Mouse (Mus musculus) urinary bladder, postnatal 14 days (tissue): ENCODE results near the gene Sox13.

ENCODE experiments used
- DNase-seq: peaks from one replicate; pipeline ENCODE4 v3.0.0; 2021; ENCODE audit warnings: low spot score

Gene Sox13

DNA sequence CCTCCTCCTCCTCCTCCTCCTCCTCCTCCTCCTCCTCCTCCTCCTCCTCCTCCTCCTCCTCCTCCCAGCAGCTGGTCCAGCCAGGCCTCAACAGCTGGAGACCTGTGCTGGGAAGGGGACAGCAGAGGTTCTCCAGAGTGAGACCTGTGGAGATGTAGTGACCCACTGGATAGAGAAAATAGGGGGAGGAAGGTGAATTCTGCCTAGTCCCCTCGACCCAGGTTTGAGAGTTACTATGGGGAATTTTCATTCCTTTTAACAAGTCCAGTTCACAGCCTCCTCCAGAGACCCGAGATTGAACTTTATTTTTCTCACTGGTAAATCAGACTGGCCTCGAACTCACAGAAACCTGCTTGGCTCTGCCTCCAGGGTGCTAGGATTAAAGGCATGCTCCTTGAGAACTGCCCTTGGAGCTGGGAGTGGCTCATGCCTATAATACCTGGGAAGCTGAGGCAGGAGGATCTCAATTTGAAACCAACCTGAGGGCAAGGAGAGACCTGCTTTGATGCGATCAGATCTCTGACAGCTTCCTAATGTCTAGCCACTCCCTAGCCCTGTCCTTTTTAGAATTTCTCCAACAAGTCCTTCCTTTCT is 467 bp upstream of the Sox13 start:
- no peak for DNase-seq

- DNase-seq: no peak
These were observed 1.0 kb downstream of the Sox13 start for GRCm38 (mm10) chr1:133423166-133423542.

DNA sequence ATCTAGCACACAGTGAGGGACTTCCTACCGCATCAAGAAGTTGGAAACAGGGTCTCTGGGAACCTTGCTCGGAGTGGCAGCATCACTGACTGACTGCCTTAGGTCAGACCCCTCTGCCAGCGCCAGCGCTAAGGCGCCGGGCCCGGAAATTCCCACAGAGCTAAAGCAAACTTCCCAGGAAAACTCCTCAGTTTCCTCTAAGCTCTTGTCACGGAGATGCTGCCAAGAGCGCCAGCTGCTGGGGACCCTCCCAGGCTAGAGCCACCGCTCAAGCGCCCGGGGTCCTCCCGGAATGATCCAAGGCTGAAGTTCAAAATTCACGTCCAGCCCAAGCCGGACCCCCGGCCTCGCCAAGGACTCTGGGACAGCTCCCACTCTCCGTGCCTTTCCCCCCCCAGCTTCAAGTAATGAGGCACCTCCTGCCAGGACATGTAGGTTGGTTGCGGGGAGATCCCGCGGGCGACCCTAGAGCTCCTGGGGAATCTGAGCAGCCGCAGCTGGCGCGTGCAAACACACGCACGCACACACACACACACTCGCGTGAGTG is 1.5 kb downstream of the Sox13 start:
- no peak for DNase-seq

DNA sequence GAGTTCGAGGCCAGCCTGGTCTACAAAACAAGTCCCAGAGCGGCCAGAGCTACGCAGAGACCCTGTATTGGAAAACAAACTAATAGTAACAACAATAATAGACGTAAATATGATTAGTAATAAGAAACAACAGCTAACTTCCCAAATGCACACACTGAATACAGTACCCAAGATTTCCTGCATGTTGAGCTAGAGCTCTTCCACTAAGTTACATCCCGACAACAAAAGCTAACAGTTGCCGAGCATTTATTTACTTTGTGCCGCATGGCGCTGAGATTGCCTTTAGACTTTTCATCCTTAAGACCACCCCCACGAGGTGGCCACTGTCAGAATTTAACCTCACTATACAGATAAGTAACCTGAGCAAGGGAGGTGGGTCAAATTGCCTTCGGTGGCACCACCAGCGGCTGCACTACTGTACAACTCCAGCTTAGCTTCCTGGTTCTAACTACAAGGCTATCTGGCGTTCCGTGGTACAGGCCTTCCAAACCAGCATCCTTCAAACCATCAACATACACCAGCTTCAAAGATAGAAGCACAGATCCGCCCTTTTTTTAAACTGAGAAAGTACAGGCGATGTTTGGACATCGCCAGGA is 2.1 kb downstream of the Sox13 start:
- DNase-seq: no peak

DNA sequence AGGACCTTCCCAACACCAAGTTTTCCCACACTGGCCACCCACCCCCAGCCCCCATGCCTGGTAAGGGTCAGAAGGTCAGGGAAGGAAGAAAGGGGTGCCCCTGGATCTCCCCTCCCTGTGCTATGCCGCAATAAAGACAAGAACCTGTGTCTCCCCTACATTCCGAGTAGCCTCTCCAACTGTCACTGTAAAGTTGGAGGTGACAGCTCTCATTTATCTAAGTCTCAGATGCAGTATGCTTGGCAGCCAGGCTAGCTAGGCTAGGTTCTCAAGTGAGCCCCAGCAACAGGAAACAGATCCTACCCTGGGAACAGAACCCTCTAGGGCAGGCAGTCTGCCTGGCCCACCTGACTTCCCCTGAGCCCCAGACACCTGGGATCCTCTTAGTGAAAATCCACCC is 3.1 kb downstream of the Sox13 start:
- DNase-seq: no peak

GRCm38 (mm10) chr1:133420491-133420890 is 3.7 kb downstream of the Sox13 start:
- DNase-seq: no peak

DNA sequence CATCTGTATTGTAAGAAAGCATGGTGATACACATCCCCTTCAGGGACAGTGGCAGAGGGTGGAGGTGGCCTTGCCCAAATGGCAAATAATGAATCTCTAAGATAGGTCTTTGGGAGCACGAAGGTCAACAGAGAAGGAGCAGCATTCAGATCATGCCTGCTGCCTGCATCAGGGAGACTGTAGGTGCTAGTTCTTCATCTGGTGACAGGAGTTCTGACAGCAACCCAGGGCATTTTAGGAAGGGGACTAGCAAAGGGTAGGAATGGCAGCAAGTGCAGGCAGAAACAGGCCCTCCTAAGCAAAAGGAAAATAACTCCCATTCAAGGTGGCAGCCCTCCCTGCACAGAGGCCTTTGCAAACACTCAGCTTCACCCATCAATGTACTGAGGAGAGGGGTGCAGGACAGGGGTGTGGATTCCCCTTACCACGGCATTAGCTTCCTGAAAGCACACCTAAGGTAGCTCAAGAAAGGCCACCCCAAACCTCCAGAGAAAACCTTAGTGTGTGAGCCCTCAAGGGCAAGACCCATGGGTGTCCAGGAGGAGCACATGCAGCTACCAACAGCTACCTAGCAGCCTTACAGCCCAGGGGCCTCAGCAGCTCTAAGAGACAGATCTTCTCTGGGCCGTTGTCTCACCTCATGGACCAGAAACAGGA is 4.9 kb downstream of the Sox13 start:
- DNase-seq: no peak

- peak; percentile 90 for DNase-seq
These were observed 5.9 kb downstream of the Sox13 start for GRCm38 (mm10) chr1:133418164-133418800.

DNA sequence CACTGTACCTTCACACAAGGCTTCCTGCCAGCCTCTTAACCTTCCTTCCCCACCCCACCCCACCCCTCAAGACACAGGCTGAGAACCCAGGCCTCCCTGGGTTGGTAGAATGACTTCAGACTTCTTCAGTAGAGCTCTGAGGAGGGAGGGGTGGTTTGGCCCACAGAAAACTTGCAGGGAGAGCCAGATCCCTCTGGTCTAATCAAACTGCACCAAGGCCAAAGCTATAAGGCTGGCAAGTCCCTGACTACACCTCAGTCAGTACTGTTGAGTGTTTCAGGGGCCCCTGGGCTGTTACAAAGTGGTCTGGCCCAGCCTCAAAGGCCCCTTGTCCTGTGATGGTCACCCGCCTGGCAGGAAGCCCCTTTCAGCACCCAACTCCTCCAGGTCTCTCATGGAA is 6.6 kb downstream of the Sox13 start:
- DNase-seq: no peak

DNA sequence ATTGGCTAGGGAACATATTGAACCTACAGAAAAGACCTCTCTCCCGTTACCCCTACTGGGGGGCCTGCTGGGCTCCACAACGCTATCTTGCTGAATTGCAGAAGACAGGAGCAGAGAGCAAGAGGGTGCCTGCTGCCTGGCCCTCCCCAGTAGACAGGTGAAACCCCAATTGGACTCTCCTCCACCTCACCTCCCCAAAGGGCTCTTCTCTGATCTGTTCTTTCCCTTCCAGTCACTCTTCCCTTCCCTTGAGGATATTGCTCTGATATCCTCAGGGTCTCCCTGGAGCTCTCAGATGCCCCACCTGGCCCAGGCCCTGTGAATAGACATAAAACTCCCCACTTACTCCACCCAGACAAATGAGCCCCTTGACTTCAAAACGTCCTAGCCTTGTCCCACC is 7.1 kb downstream of the Sox13 start:
- DNase-seq: no peak

DNA sequence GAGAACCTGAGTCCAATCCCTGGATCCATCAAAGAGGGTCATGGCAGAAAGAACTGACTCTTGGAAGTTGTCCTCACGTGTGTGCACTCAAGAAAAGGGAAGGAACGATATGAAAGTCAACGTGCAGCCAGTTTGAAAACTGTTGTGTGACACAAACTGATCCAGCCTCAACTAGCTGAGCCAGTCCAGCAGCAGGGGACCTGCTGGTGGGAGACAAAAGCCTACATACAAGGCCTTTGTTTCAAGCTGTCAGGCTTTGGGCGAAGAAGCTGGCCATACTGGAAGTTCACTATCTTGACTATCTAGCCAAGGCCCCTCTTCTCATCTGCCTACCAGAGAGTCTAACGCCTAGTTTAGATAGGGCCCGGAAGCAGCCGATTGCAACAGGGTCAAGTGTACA is 7.7 kb downstream of the Sox13 start:
- DNase-seq: no peak

DNA sequence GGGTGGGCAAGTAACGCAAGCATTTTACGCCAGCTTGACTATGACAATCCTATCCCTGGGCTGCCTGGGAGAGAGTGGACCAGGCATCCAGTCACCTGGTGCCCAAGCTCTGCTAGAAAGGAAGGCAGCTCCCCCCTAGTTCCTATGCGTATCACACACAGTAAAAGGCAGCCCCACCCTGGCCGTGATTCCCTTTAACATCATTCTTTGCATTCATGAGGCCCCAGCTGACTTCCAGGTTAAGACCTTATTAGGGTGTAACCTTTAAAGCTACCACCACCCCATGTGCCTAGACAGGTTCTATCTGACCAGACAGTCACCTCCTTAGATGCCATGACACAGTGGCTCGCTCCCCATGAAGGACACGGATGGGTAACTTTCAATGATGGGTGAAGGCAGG is 8.7 kb downstream of the Sox13 start:
- DNase-seq: no peak

DNA sequence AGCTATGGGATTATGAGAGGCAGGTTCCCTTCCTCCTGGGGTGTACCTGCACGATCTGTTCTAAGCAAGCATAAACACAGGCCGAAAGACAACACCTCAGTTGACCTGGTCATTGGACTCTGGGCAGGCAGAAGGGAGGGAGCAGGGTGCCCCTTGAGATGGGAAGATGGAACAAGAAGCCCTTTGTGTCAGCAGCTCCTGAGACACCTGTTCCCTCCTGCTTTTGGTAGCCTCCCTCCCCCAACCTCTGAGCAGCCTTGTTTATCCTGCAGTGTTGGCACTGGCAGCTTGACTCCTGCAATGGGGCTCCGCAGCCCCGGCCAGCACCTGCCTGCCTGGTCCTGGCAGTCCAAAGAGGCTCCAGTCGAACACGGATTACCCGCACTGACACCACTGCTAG is 9.1 kb downstream of the Sox13 start:
- no peak for DNase-seq

GRCm38 (mm10) chr1:133412941-133413340 is 11.2 kb downstream of the Sox13 start:
- DNase-seq: peak; percentile 59

- DNase-seq: no peak
These were observed 12.6 kb downstream of the Sox13 start for GRCm38 (mm10) chr1:133411506-133412147.

- no peak for DNase-seq
These were observed 14.4 kb downstream of the Sox13 start for GRCm38 (mm10) chr1:133409786-133410185.

DNA sequence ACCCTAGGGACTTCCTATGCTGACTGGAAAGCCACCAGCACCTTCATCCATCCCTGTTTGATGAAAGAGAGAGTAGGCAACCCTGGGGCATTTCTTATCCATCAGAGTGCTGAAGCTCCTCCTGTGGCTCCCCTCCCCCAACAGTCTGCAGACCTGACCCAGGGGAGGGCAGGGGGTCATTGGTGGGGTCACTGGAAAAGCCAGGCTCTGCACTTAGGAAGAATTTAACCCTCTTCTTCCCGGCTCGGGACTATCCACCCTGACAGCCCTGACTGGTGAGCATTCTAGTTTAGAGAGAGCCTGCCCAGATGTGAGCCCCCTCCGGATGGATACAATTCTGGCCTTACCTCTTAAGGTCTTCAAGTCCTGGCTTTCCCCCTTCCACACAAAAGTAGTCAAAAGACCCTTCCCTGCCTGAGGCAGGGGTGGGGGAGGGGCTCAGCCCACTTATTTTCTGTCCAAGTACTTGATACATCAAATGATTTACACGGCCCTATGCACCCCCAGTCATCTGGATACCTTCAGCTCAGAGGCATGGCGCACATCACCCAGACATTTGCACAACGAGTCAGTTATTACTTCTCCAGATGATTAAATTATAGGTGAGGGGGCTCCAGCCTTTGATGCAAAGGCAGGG is 15.2 kb downstream of the Sox13 start:
- DNase-seq: no peak

GRCm38 (mm10) chr1:133408321-133408720 is 15.9 kb downstream of the Sox13 start:
- no peak for DNase-seq

GRCm38 (mm10) chr1:133407436-133407835 is 16.7 kb downstream of the Sox13 start:
- DNase-seq: no peak

DNA sequence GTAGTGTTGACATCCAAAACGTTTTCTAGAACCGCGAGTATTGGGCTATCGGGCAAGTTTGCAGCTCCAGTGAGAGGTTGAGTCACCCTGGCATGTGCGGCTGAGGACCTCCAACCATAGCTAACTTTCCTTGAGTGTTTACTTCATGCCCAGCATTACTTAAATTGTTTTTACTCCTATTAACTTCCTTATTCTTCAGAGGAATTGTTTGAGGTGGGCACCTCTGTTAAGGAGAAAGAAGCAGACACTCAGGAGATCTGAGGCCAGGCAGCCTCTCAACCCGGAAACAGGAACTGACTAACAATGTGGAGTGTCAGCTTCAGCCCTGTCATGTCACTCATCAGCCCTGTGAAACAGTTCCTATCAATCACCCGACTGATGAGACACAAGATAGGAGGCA is 17.6 kb downstream of the Sox13 start:
- no peak for DNase-seq

DNA sequence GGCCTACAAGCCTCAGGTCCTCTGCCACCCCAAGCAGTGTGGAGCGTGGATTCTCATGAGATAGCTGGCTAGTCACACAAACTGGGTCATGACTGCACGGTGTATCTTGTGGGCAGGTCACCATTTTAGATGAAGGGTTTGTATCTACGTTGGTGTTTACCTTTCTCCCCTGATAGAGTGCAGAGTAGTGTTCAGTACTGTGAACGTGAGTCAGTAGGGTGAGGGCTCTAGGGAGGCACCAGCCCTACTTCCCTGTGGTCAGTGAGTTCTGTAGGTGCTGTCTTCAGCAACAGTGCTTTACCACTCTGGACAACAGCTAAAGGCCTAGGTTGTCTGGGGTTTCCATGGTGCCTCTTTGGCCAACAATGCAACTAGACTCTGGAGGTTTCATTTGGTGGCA is 20.2 kb downstream of the Sox13 start:
- no peak for DNase-seq
